Mouse (Mus musculus): Measurements from ENCODE around the gene Cyp2d11. TPM values are rescaled to one million over a fixed set of nuclear protein-coding genes. Genes with fewer than 3 reads are reported as not detected.
A peak's percentile ranks its signal among the peaks of the same experiment; 100 is the strongest.

Cyp2d11 gene
- polyA plus RNA-seq, 2 experiments: not detected

DNA sequence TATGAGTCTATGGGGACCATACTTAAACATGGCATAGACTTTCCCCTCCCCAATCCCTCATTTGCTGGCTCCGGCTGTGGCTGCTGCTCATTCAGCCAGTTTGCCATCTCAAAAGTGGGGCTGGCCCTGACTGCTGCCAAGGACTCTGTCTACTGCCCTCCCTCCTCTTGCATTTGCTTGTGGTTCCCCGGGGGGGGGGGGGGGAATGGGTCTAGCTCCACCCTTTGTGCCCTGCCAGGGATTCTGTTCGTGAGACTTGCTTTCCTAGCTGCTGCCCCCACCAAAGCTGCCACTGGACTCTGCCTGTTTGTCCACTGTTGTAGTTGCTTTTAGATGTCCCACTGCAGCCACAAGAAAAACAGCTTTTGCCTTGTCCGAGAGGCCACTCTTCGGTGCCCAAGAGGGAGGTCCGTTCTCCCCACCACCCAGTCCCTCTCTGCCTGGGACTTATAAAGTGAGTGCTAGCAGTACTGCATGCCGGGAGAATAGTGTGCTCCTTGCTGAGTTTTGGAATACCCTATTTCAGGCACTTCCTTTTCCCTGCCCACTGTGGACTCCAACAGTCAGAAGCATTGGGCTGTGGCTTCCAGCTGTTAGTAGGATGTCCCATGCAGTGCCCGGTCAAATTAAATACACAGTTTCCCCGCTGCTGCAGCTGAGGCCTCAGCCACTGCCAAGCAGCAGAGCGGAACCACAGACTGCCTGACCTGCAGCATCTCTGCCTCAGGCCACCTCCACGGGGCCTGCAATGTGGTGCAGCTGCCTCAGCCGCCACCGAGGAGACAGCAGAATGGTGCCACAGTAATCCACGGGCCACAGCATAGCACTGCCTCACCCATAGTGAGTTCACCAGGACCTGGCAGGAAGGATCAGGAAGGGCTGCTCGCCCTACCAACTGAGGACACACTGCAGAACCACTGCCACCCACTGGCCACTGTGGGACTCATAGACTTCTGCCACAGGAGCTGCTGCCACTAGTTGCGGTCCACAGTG is 23.3 kb upstream of the Cyp2d11 start:
- Histone ChIP-seq H3K4me2 (replicated peaks; ENCODE audit: low read depth, low read length, severe bottlenecking) (peak overlapping the region; percentile 30), H3K9me3 (ENCODE audit: control insufficient read depth, low read length) (no peaks in the 10 kb centered on the region), H3K4me3 (replicated peaks; ENCODE audit: low read length) (no peak overlapping the region), H3K27ac (replicated peaks; ENCODE audit: low read depth, low read length) (peak overlapping the region; percentile 43; the same call in 1 of the 2 replicates), H3K27me3 (ENCODE audit: control insufficient read depth, insufficient read depth, low read length) (no peaks in the 10 kb centered on the region), H3K4me1 (ENCODE audit: control insufficient read depth, insufficient read depth, low read length) (peaks cover 7% of the 10 kb centered on the region; the same call in 1 of the 2 replicates), H3K9ac (ENCODE audit: low read depth, low read length, severe bottlenecking) (peak overlapping the region; percentile 21; the same call in 1 of the 2 replicates), H3K36me3 (ENCODE audit: control insufficient read depth, insufficient read depth, low read length) (no peaks in the 10 kb centered on the region)
- 27% methylated on average over 16 of the region's 16 CpGs for WGBS
- TF ChIP-seq POLR2A (IDR thresholded peaks at IDR 0.05; ENCODE audit: borderline replicate concordance, extremely low read depth, insufficient read depth, insufficient read length): no peak
- ATAC-seq (ENCODE audit: low FRiP score, low read depth) (peak; percentile 83), DNase-seq (ENCODE audit: low spot score) (peak; percentile 71)

DNA sequence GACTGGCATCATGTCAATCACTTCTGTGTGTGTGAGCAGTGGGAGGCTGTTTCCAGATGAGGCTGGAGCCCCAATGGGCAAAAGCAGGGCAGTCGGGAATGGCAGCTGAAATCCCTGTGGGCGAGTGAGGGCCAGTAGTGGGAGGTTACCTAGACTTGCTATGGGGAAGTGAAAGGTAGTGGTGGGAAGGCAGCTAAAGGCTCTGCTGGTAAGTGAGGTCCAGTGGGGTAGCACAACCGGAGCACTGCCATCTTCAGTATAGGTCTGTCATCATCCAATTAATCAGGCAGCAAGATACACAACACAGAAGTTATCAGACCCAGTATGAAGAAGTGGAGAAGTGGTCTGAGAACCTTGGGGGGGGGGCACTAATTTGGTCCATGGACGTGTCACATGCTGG is 13.7 kb upstream of the Cyp2d11 start:
- ATAC-seq (ENCODE audit: low FRiP score, low read depth): no peak
- H3K27ac ChIP-seq (replicated peaks; ENCODE audit: low read depth, low read length): no peak overlapping the region
- no peak overlapping the region for H3K9ac ChIP-seq (ENCODE audit: low read depth, low read length, severe bottlenecking)
- TF ChIP-seq POLR2A (IDR thresholded peaks at IDR 0.05; ENCODE audit: borderline replicate concordance, extremely low read depth, insufficient read depth, insufficient read length): no peak
- WGBS: 79% methylated on average over 4 of the region's 4 CpGs
- H3K27me3 ChIP-seq (ENCODE audit: control insufficient read depth, insufficient read depth, low read length): no peaks in the 10 kb centered on the region
- H3K4me3 ChIP-seq (replicated peaks; ENCODE audit: low read length): no peak overlapping the region
- no peak overlapping the region for H3K4me2 ChIP-seq (replicated peaks; ENCODE audit: low read depth, low read length, severe bottlenecking)
- no peak for DNase-seq (ENCODE audit: low spot score)
- H3K4me1 ChIP-seq (ENCODE audit: control insufficient read depth, insufficient read depth, low read length): no peaks in the 10 kb centered on the region
- H3K9me3 ChIP-seq (ENCODE audit: control insufficient read depth, low read length): no peaks in the 10 kb centered on the region
- no peaks in the 10 kb centered on the region for H3K36me3 ChIP-seq (ENCODE audit: control insufficient read depth, insufficient read depth, low read length)

DNA sequence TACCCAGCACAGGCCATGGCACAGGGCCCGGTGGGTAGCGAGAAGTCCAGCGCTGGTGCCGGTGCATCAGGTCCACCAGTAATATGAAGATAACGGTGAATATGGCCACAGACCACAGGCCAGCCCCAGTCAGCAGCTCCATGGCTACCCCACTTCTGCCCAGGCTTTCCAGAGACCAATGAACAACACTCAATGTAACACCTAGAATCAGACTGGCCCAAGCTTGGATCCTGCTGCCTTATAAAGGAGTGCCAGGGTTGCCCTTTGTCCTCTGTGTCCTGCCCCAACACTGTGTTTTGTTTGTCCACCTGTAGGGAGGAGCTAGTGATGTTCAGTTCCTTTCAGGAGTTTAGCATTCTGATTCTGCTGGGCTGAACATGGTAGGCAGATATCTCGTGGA is 13.2 kb upstream of the Cyp2d11 start, which contains the start of gene Cyp2d10:
TSS of gene Cyp2d10 (minus strand) at position 215 of the 400 bp plus-strand sequence.
- H3K27ac ChIP-seq (replicated peaks; ENCODE audit: low read depth, low read length): no peak within 1 kb of the TSS
- H3K27me3 ChIP-seq (ENCODE audit: control insufficient read depth, insufficient read depth, low read length): no peaks in the 10 kb centered on the region
- WGBS: 87% methylated on average over 6 of the region's 6 CpGs
- H3K4me1 ChIP-seq (ENCODE audit: control insufficient read depth, insufficient read depth, low read length): no peaks in the 10 kb centered on the region
- DNase-seq (ENCODE audit: low spot score): no peak
- no peak within 1 kb of the TSS for H3K4me3 ChIP-seq (replicated peaks; ENCODE audit: low read length)
- H3K9me3 ChIP-seq (ENCODE audit: control insufficient read depth, low read length): no peaks in the 10 kb centered on the region
- no peak within 1 kb of the TSS for H3K4me2 ChIP-seq (replicated peaks; ENCODE audit: low read depth, low read length, severe bottlenecking)
- H3K36me3 ChIP-seq (ENCODE audit: control insufficient read depth, insufficient read depth, low read length): no peaks in the 10 kb centered on the region
- no peak for TF ChIP-seq POLR2A (IDR thresholded peaks at IDR 0.05; ENCODE audit: borderline replicate concordance, extremely low read depth, insufficient read depth, insufficient read length)
- no peak within 1 kb of the TSS for H3K9ac ChIP-seq (ENCODE audit: low read depth, low read length, severe bottlenecking)
- ATAC-seq (ENCODE audit: low FRiP score, low read depth): no peak

- Histone ChIP-seq H3K9me3 (ENCODE audit: control insufficient read depth, low read length) (no peaks in the 10 kb centered on the region), H3K9ac (ENCODE audit: low read depth, low read length, severe bottlenecking) (no peak overlapping the region), H3K4me3 (replicated peaks; ENCODE audit: low read length) (no peak overlapping the region), H3K27ac (replicated peaks; ENCODE audit: low read depth, low read length) (no peak overlapping the region), H3K36me3 (ENCODE audit: control insufficient read depth, insufficient read depth, low read length) (no peaks in the 10 kb centered on the region), H3K4me1 (ENCODE audit: control insufficient read depth, insufficient read depth, low read length) (no peaks in the 10 kb centered on the region), H3K4me2 (replicated peaks; ENCODE audit: low read depth, low read length, severe bottlenecking) (no peak overlapping the region), H3K27me3 (ENCODE audit: control insufficient read depth, insufficient read depth, low read length) (no peaks in the 10 kb centered on the region)
- no peak for ATAC-seq (ENCODE audit: low FRiP score, low read depth)
- no peak for DNase-seq (ENCODE audit: low spot score)
- TF ChIP-seq POLR2A (IDR thresholded peaks at IDR 0.05; ENCODE audit: borderline replicate concordance, extremely low read depth, insufficient read depth, insufficient read length): no peak
- 81% methylated on average over 3 of the region's 3 CpGs for WGBS
These were observed 10.3 kb upstream of the Cyp2d11 start for GRCm38 (mm10) chr15:82404163-82404562.

- Histone ChIP-seq H3K9ac (ENCODE audit: low read depth, low read length, severe bottlenecking) (no peak overlapping the region), H3K4me2 (replicated peaks; ENCODE audit: low read depth, low read length, severe bottlenecking) (no peak overlapping the region), H3K27ac (replicated peaks; ENCODE audit: low read depth, low read length) (no peak overlapping the region), H3K9me3 (ENCODE audit: control insufficient read depth, low read length) (no peaks in the 10 kb centered on the region), H3K27me3 (ENCODE audit: control insufficient read depth, insufficient read depth, low read length) (no peaks in the 10 kb centered on the region), H3K4me1 (ENCODE audit: control insufficient read depth, insufficient read depth, low read length) (no peaks in the 10 kb centered on the region), H3K36me3 (ENCODE audit: control insufficient read depth, insufficient read depth, low read length) (no peaks in the 10 kb centered on the region), H3K4me3 (replicated peaks; ENCODE audit: low read length) (no peak overlapping the region)
- ATAC-seq (ENCODE audit: low FRiP score, low read depth): no peak
- WGBS: 92% methylated on average over 9 of the region's 9 CpGs
- TF ChIP-seq POLR2A (IDR thresholded peaks at IDR 0.05; ENCODE audit: borderline replicate concordance, extremely low read depth, insufficient read depth, insufficient read length): no peak
- DNase-seq (ENCODE audit: low spot score): no peak
These were observed 9.8 kb upstream of the Cyp2d11 start for GRCm38 (mm10) chr15:82403606-82404005.
